Mouse (Mus musculus): ENCODE measurements around the gene Cd276.

GRCm38 (mm10) chr9:58556627-58557026 lies 1.4 kb upstream of the Cd276 start:
- TF ChIP-seq CTCF (IDR thresholded peaks at IDR 0.05; ENCODE audit: low read depth) (no peak), EP300 (IDR thresholded peaks at IDR 0.05; ENCODE audit: low read depth) (no peak)
